In genomic region chr15:98952063-98952455, GRCm38 (mm10) we compare ENCODE assay signal across 9 mouse cellular contexts. TPM values are rescaled to one million over a fixed set of nuclear protein-coding genes. Genes with fewer than 3 reads are reported as not detected.
A peak's percentile ranks its signal among the peaks of the same experiment; 100 is the strongest.
DNase-seq lines count a peak whose midpoint lies in the region; ATAC-seq and TF ChIP-seq lines count a peak whose summit lies in the region.
"Had no signal": no experiment of that assay in that cellular context is flagged by ENCODE, and none has a peak within 500 bp of the region (broad histone marks: within the 10 kb centered on the region; RNA-seq: fewer than 3 reads in every experiment).

No protein-coding gene starts in this region.

- H3K27me3 ChIP-seq in kidney, embryonic 14.5 days (ENCODE audit: control insufficient read depth, insufficient read depth, low read length) = no peaks in the 10 kb centered on the region
- no peaks in the 10 kb centered on the region for H3K27me3 ChIP-seq in hindbrain, embryonic 14.5 days (ENCODE audit: control insufficient read depth, insufficient read depth, low read length)
- H3K27me3 ChIP-seq in myocyte (ENCODE audit: control insufficient read depth, insufficient read depth, insufficient read length) = no peaks in the 10 kb centered on the region

- 30% methylated on average over 5 of the region's 5 CpGs for WGBS in kidney, embryonic 14.5 days
- 3% methylated on average over 5 of the region's 5 CpGs for WGBS in hindbrain, embryonic 14.5 days

- TF ChIP-seq POLR2A in brain, embryonic 14.5 days (IDR thresholded peaks at IDR 0.05; ENCODE audit: borderline replicate concordance, extremely low read depth, insufficient read depth, insufficient read length, poor library complexity, severe bottlenecking) = no peak; the same call in 1 of the 2 replicates
- TF ChIP-seq POLR2A in myocyte (IDR thresholded peaks at IDR 0.05; ENCODE audit: insufficient read length, low read depth) = peak; percentile 74

- peaks cover 14% of the 10 kb centered on the region; the same call in 1 of the 2 replicates for H3K4me1 ChIP-seq in kidney, embryonic 14.5 days (ENCODE audit: control insufficient read depth, insufficient read depth, low read length)
- H3K4me1 ChIP-seq in hindbrain, embryonic 14.5 days (replicated peaks; ENCODE audit: control insufficient read depth, insufficient read depth, low read length) = peaks cover 18% of the 10 kb centered on the region

- peak overlapping the region; percentile 65 for H3K4me2 ChIP-seq in kidney, embryonic 14.5 days (replicated peaks; ENCODE audit: low read depth, low read length)
- H3K4me2 ChIP-seq in hindbrain, embryonic 14.5 days (replicated peaks) = peak overlapping the region; percentile 65
- H3K4me2 ChIP-seq in myocyte (ENCODE audit: low read depth) = peak overlapping the region; percentile 76

- ATAC-seq in kidney, embryonic 14.5 days (ENCODE audit: low FRiP score, low TSS enrichment) = no peak
- peak; percentile 21 for ATAC-seq in hindbrain, embryonic 14.5 days (ENCODE audit: low FRiP score)
- no peak for ATAC-seq in granulocyte monocyte progenitor cell, adult 5-6 weeks (replicated peaks; ENCODE audit: poor library complexity, severe bottlenecking)

- peak overlapping the region; percentile 18; the same call in 1 of the 2 replicates for H3K27ac ChIP-seq in kidney, embryonic 14.5 days (ENCODE audit: low read depth, low read length)
- peak overlapping the region; percentile 100 for H3K27ac ChIP-seq in hindbrain, embryonic 14.5 days

- TF ChIP-seq CTCF in brain, embryonic 14.5 days (IDR thresholded peaks at IDR 0.05; ENCODE audit: borderline replicate concordance, extremely low read depth, insufficient read depth, insufficient read length) = no peak

- intact Hi-C loops in left cerebral cortex, postnatal 36 days (cut with DNase I) = loop anchor here (2.0 kb wide), 1 partner anchor 17 kb away; the partner anchor contains the start of gene Tuba1b

- H3K79me2 ChIP-seq in myocyte (ENCODE audit: control insufficient read depth, insufficient read depth) = peaks cover 24% of the 10 kb centered on the region

- peak overlapping the region; percentile 54 for H3K4me3 ChIP-seq in kidney, embryonic 14.5 days (ENCODE audit: low read length)
- H3K4me3 ChIP-seq in hindbrain, embryonic 14.5 days (replicated peaks; ENCODE audit: low read length) = peak overlapping the region; percentile 91
- peak overlapping the region; percentile 97 for H3K4me3 ChIP-seq in myocyte

- no peaks in the 10 kb centered on the region for H3K9me3 ChIP-seq in kidney, embryonic 14.5 days (ENCODE audit: control insufficient read depth, low read length)
- no peaks in the 10 kb centered on the region for H3K9me3 ChIP-seq in hindbrain, embryonic 14.5 days (ENCODE audit: control insufficient read depth, low read length)

- no peak for DNase-seq in kidney, postnatal 36 days
- DNase-seq in brain, embryonic 14.5 days (ENCODE audit: low read depth) = peak; percentile 83
- peak; percentile 77 for DNase-seq in hindbrain, embryonic 14.5 days (ENCODE audit: low spot score)
- DNase-seq in left cerebral cortex, postnatal 36 days (ENCODE audit: low spot score in 2 of 2) = no peak
- no peak for DNase-seq in adrenal gland, adult 18-20 months (ENCODE audit: low spot score in 2 of 2)
- DNase-seq: kidney, postnatal 25 days had no signal

- H3ac ChIP-seq in myocyte (ENCODE audit: control insufficient read depth, insufficient read length) = no peak overlapping the region

- H3K36me3 ChIP-seq in kidney, embryonic 14.5 days (ENCODE audit: control insufficient read depth, insufficient read depth, low read length) = peaks cover 12% of the 10 kb centered on the region
- H3K36me3 ChIP-seq in hindbrain, embryonic 14.5 days (replicated peaks; ENCODE audit: control insufficient read depth, insufficient read depth) = peaks cover 33% of the 10 kb centered on the region
- H3K36me3 ChIP-seq in myocyte (ENCODE audit: control insufficient read depth, insufficient read depth) = peaks cover 24% of the 10 kb centered on the region

- peak overlapping the region; percentile 75 for H3K9ac ChIP-seq in kidney, embryonic 14.5 days (ENCODE audit: low read depth, low read length)
- H3K9ac ChIP-seq in hindbrain, embryonic 14.5 days = peak overlapping the region; percentile 100

TF ChIP-seq in myocyte, 11 proteins besides CTCF, POLR2A, EP300 and RAD21:
- no peak for TF ChIP-seq E2F4 (IDR thresholded peaks at IDR 0.05; ENCODE audit: insufficient read depth)
- no peak for TF ChIP-seq USF1 (IDR thresholded peaks at IDR 0.05; ENCODE audit: low read depth)
- TF ChIP-seq MAX (IDR thresholded peaks at IDR 0.05; ENCODE audit: low read depth) = no peak
- TF ChIP-seq MYOD1 (IDR thresholded peaks at IDR 0.05; ENCODE audit: control insufficient read depth in 1 of 3, insufficient read length in 2 of 3, low read depth in 2 of 3) = no peak
- no peak for TF ChIP-seq TCF12 (IDR thresholded peaks at IDR 0.05; ENCODE audit: insufficient read depth, poor library complexity, severe bottlenecking)
- TF ChIP-seq TCF3 (IDR thresholded peaks at IDR 0.05; ENCODE audit: insufficient read length, low read depth) = no peak
- 0 out of 2 replicates have a peak, but pooled peaks have one; percentile 26 for TF ChIP-seq CEBPB (IDR thresholded peaks at IDR 0.05; ENCODE audit: insufficient read depth, poor library complexity, severe bottlenecking)
- TF ChIP-seq POLR2AphosphoS2 (IDR thresholded peaks at IDR 0.05; ENCODE audit: insufficient read length, low read depth) = peak; percentile 89
- TF ChIP-seq SRF (IDR thresholded peaks at IDR 0.05; ENCODE audit: control insufficient read depth, insufficient read length, low read depth) = no peak
- no peak for TF ChIP-seq REST (IDR thresholded peaks at IDR 0.05; ENCODE audit: insufficient read depth, insufficient read length)
- TF ChIP-seq MYOG (IDR thresholded peaks at IDR 0.05; ENCODE audit: control insufficient read depth in 1 of 3, insufficient read depth in 1 of 3, insufficient read length in 2 of 3, low read depth in 2 of 3) = no peak

RNA-seq across cellular contexts. Expression of gene Gm49450, which starts 1.3 kb away (rescaled TPM):
- polyA plus RNA-seq in kidney, embryonic 14.5 days (2014; fragmentation: Nextera tagmentation; extraction: Ambion mirVana) = not detected in 2 replicates
- polyA plus RNA-seq in brain, embryonic 14.5 days (2012; rRNA removed) = 136 and 183 TPM in 2 replicates
- not detected in 2 replicates for polyA plus RNA-seq in hindbrain, embryonic 14.5 days (2014; fragmentation: Nextera tagmentation; extraction: Ambion mirVana)
- polyA plus RNA-seq in myocyte (2012; fragmentation: generic; extraction: Trizol) = 0.84 TPM
- total RNA-seq in granulocyte monocyte progenitor cell, adult 5-6 weeks (2014; fragmentation: Nextera tagmentation) = not detected in 2 replicates
- not detected in 2 replicates for total RNA-seq in granulocyte monocyte progenitor cell, adult 5-6 weeks (2017)
- not detected for total RNA-seq in left cerebral cortex, postnatal 36 days (2021)
- total RNA-seq in adrenal gland, adult 18-20 months (2021) = not detected

RNA-seq across cellular contexts. Expression of gene Tuba1a, which starts 1.4 kb away (rescaled TPM):
- 891 and 921 TPM in 2 replicates for polyA plus RNA-seq in kidney, embryonic 14.5 days (2014; fragmentation: Nextera tagmentation; extraction: Ambion mirVana)
- polyA plus RNA-seq in brain, embryonic 14.5 days (2012; rRNA removed) = 11,216 and 14,471 TPM in 2 replicates
- 14,408 and 15,410 TPM in 2 replicates for polyA plus RNA-seq in hindbrain, embryonic 14.5 days (2014; fragmentation: Nextera tagmentation; extraction: Ambion mirVana)
- 3,074 TPM for polyA plus RNA-seq in myocyte (2012; fragmentation: generic; extraction: Trizol)
- 21.3 and 34.8 TPM in 2 replicates for total RNA-seq in granulocyte monocyte progenitor cell, adult 5-6 weeks (2014; fragmentation: Nextera tagmentation)
- total RNA-seq in granulocyte monocyte progenitor cell, adult 5-6 weeks (2017) = 19.6 and 24.6 TPM in 2 replicates
- total RNA-seq in left cerebral cortex, postnatal 36 days (2021) = 1,000 to 10,000 TPM in 1 of 2 experiments, 100 to 1,000 TPM in 1; 932 to 1,107 TPM
- total RNA-seq in adrenal gland, adult 18-20 months (2021) = 100 to 1,000 TPM in 1 of 2 experiments, 10 to 100 TPM in 1; 74.3 to 169 TPM

RNA-seq across cellular contexts. Expression of gene Tuba1b, which starts 17.7 kb away (rescaled TPM):
- polyA plus RNA-seq in kidney, embryonic 14.5 days (2014; fragmentation: Nextera tagmentation; extraction: Ambion mirVana) = 1,971 and 2,088 TPM in 2 replicates
- polyA plus RNA-seq in brain, embryonic 14.5 days (2012; rRNA removed) = 2,160 and 2,864 TPM in 2 replicates
- polyA plus RNA-seq in hindbrain, embryonic 14.5 days (2014; fragmentation: Nextera tagmentation; extraction: Ambion mirVana) = 1,223 and 1,455 TPM in 2 replicates
- polyA plus RNA-seq in myocyte (2012; fragmentation: generic; extraction: Trizol) = 2,204 TPM
- total RNA-seq in granulocyte monocyte progenitor cell, adult 5-6 weeks (2014; fragmentation: Nextera tagmentation) = 2,030 and 2,397 TPM in 2 replicates
- 964 and 1,039 TPM in 2 replicates for total RNA-seq in granulocyte monocyte progenitor cell, adult 5-6 weeks (2017)
- total RNA-seq in left cerebral cortex, postnatal 36 days (2021) = 100 to 1,000 TPM; 509 to 602 TPM
- 100 to 1,000 TPM; 193 to 255 TPM for total RNA-seq in adrenal gland, adult 18-20 months (2021)

RNA-seq across cellular contexts. Expression of gene Lmbr1l, which starts 34.0 kb away (rescaled TPM):
- 5.5 and 8.6 TPM in 2 replicates for polyA plus RNA-seq in kidney, embryonic 14.5 days (2014; fragmentation: Nextera tagmentation; extraction: Ambion mirVana)
- polyA plus RNA-seq in brain, embryonic 14.5 days (2012; rRNA removed) = 106 and 176 TPM in 2 replicates
- polyA plus RNA-seq in hindbrain, embryonic 14.5 days (2014; fragmentation: Nextera tagmentation; extraction: Ambion mirVana) = 6.4 and 8.1 TPM in 2 replicates
- 33.4 TPM for polyA plus RNA-seq in myocyte (2012; fragmentation: generic; extraction: Trizol)
- total RNA-seq in granulocyte monocyte progenitor cell, adult 5-6 weeks (2014; fragmentation: Nextera tagmentation) = 3.5 and 8.5 TPM in 2 replicates
- total RNA-seq in granulocyte monocyte progenitor cell, adult 5-6 weeks (2017) = 7.7 and 11.9 TPM in 2 replicates
- total RNA-seq in left cerebral cortex, postnatal 36 days (2021) = 10 to 100 TPM; 12.6 to 16.6 TPM
- total RNA-seq in adrenal gland, adult 18-20 months (2021) = 10 to 100 TPM; 12.1 to 14.0 TPM

RNA-seq across cellular contexts. Expression of gene Dhh, which starts 53.7 kb away (rescaled TPM):
- 0.54 and 0.84 TPM in 2 replicates for polyA plus RNA-seq in kidney, embryonic 14.5 days (2014; fragmentation: Nextera tagmentation; extraction: Ambion mirVana)
- 0.37 and 0.88 TPM in 2 replicates for polyA plus RNA-seq in brain, embryonic 14.5 days (2012; rRNA removed)
- polyA plus RNA-seq in hindbrain, embryonic 14.5 days (2014; fragmentation: Nextera tagmentation; extraction: Ambion mirVana) = 1.1 and 1.4 TPM in 2 replicates
- polyA plus RNA-seq in myocyte (2012; fragmentation: generic; extraction: Trizol) = 0.11 TPM
- not detected in 2 replicates for total RNA-seq in granulocyte monocyte progenitor cell, adult 5-6 weeks (2014; fragmentation: Nextera tagmentation)
- not detected in 2 replicates for total RNA-seq in granulocyte monocyte progenitor cell, adult 5-6 weeks (2017)
- under 1 TPM in 1 of 2 experiments, not detected in 1; 0.35 TPM for total RNA-seq in left cerebral cortex, postnatal 36 days (2021)
- 1 to 10 TPM in 1 of 2 experiments, under 1 TPM in 1; 0.86 to 2.1 TPM for total RNA-seq in adrenal gland, adult 18-20 months (2021)

Comparison
In these comparisons a context has a peak if more than half of its experiments do, and no peak if none do; other contexts are left out.
1. DNase-seq: peak in brain, embryonic 14.5 days (single experiment) and hindbrain, embryonic 14.5 days (single experiment); none in kidney, postnatal 36 days (0 of 2), left cerebral cortex, postnatal 36 days (0 of 2) and adrenal gland, adult 18-20 months (0 of 2).
2. RNA of gene Gm49450, which starts 1.3 kb away (polyA plus RNA-seq): 136 to 183 TPM in brain, embryonic 14.5 days; 0.84 TPM in myocyte (single experiment), not detected in kidney, embryonic 14.5 days and not detected in hindbrain, embryonic 14.5 days; every median in the first group is over 10 times any median in the second.
3. Peak in every context shown above with its lines, with median percentiles within 50 percentile points of each other: H3K4me2 ChIP-seq and H3K4me3 ChIP-seq.